Mouse (Mus musculus) neural tube, embryonic 13.5 days (tissue): ENCODE measurements around the gene Atp6v1g2. TPM values are rescaled to one million over a fixed set of nuclear protein-coding genes. Genes with fewer than 3 reads are reported as not detected.
A peak's percentile ranks its signal among the peaks of the same experiment; 100 is the strongest.

Source experiments
- ATAC-seq: fragments of 200-750 bp; cut with Nextera tagmentation; 2 replicates; pipeline ENCODE4 v1.8.0; 2017; ENCODE audit warnings: low read depth, mild to moderate bottlenecking, moderate TSS enrichment, moderate library complexity
- H3K27ac ChIP-seq: fragments of 300-500 bp; sonication (generic); replicated peaks from 2 replicates; pipeline ENCODE4 v1.5.1; 2015; ENCODE audit warnings: moderate library complexity, mild to moderate bottlenecking, inconsistent platforms
- H3K27me3 ChIP-seq: fragments of 300-500 bp; sonication (generic); 2 replicates; pipeline ENCODE4 v1.6.1; 2015; ENCODE audit warnings: mild to moderate bottlenecking, inconsistent platforms
- H3K36me3 ChIP-seq: fragments of 300-500 bp; sonication (generic); 2 replicates; pipeline ENCODE4 v1.6.1; 2015; ENCODE audit warnings: mild to moderate bottlenecking, inconsistent platforms
- H3K4me1 ChIP-seq: fragments of 300-500 bp; sonication (generic); replicated peaks from 2 replicates; pipeline ENCODE4 v1.6.1; 2015; ENCODE audit warnings: inconsistent platforms
- H3K4me2 ChIP-seq: fragments of 300-500 bp; sonication (generic); 2 replicates; pipeline ENCODE4 v1.6.1; 2015; ENCODE audit warnings: inconsistent platforms, mild to moderate bottlenecking, moderate library complexity
- H3K4me3 ChIP-seq: fragments of 300-500 bp; sonication (generic); 2 replicates; pipeline ENCODE4 v1.5.1; 2015; ENCODE audit warnings: mild to moderate bottlenecking, inconsistent platforms
- H3K9ac ChIP-seq: fragments of 300-500 bp; sonication (generic); 2 replicates; pipeline ENCODE4 v1.6.1; 2015; ENCODE audit warnings: moderate library complexity, mild to moderate bottlenecking, inconsistent platforms
- H3K9me3 ChIP-seq: fragments of 300-500 bp; sonication (generic); 2 replicates; pipeline ENCODE4 v1.6.1; 2016; ENCODE audit warnings: inconsistent platforms
- WGBS: fragments of 180-500 bp; shearing (Covaris S2); methylation state at CpG from one replicate; pipeline ENCODE4 v1.1.7; 2015; 5-methylcytosine and 5-hydroxymethylcytosine counted together
- polyA plus RNA-seq: library from polyadenylated mRNA; unstranded; fragments of >200 nt; fragmentation: Nextera tagmentation; extraction: Ambion mirVana; gene quantifications from 2 replicates; pipeline ENCODE4 v1.2.1, GENCODE M21; 2015

Atp6v1g2 gene
- polyA plus RNA-seq, 1 experiment from 2014 or later = 58.9 TPM

GRCm38 (mm10) chr17:35205380-35205769 lies 28.1 kb upstream of the Atp6v1g2 start:
- H3K27me3 ChIP-seq = peaks cover 45% of the 10 kb centered on the region
- peak overlapping the region; percentile 14; the same call in 1 of the 2 replicates for H3K9ac ChIP-seq
- no peak overlapping the region for H3K4me3 ChIP-seq
- H3K4me1 ChIP-seq = no peaks in the 10 kb centered on the region
- no peaks in the 10 kb centered on the region for H3K36me3 ChIP-seq
- ATAC-seq = no peak
- 60% methylated on average over 10 of the region's 10 CpGs for whole genome bisulfite sequencing
- no peak overlapping the region for H3K4me2 ChIP-seq
- H3K9me3 ChIP-seq = no peaks in the 10 kb centered on the region
- H3K27ac ChIP-seq = no peak overlapping the region

- Histone ChIP-seq H3K36me3 (no peaks in the 10 kb centered on the region), H3K4me3 (no peak overlapping the region), H3K4me1 (no peaks in the 10 kb centered on the region), H3K27me3 (peaks cover 6% of the 10 kb centered on the region; the same call in 1 of the 2 replicates), H3K27ac (no peak overlapping the region), H3K4me2 (no peak overlapping the region), H3K9ac (no peak overlapping the region), H3K9me3 (no peaks in the 10 kb centered on the region)
- WGBS = 79% methylated on average over 12 of the region's 12 CpGs
- no peak for ATAC-seq
These were observed 23.5 kb upstream of the Atp6v1g2 start for GRCm38 (mm10) chr17:35209785-35210535.

GRCm38 (mm10) chr17:35210593-35210992 lies 22.9 kb upstream of the Atp6v1g2 start:
- H3K27ac ChIP-seq = no peak overlapping the region
- no peaks in the 10 kb centered on the region for H3K27me3 ChIP-seq
- H3K9me3 ChIP-seq = no peaks in the 10 kb centered on the region
- 76% methylated on average over 3 of the region's 3 CpGs for WGBS
- no peak overlapping the region for H3K4me3 ChIP-seq
- H3K9ac ChIP-seq = no peak overlapping the region
- no peaks in the 10 kb centered on the region for H3K4me1 ChIP-seq
- H3K36me3 ChIP-seq = no peaks in the 10 kb centered on the region
- no peak overlapping the region for H3K4me2 ChIP-seq
- ATAC-seq = no peak

- 92% methylated on average over 5 of the region's 5 CpGs for WGBS
- Histone ChIP-seq H3K27ac (no peak overlapping the region), H3K4me3 (no peak overlapping the region), H3K9ac (no peak overlapping the region), H3K4me1 (no peaks in the 10 kb centered on the region), H3K36me3 (no peaks in the 10 kb centered on the region), H3K27me3 (no peaks in the 10 kb centered on the region), H3K9me3 (no peaks in the 10 kb centered on the region), H3K4me2 (no peak overlapping the region)
- no peak for ATAC-seq
These were observed 20.4 kb upstream of the Atp6v1g2 start for GRCm38 (mm10) chr17:35213071-35213470.

GRCm38 (mm10) chr17:35218516-35219193 lies 14.8 kb upstream of the Atp6v1g2 start:
- Histone ChIP-seq H3K4me3 (no peak overlapping the region), H3K9ac (no peak overlapping the region), H3K27me3 (no peaks in the 10 kb centered on the region), H3K27ac (no peak overlapping the region), H3K4me2 (no peak overlapping the region), H3K9me3 (no peaks in the 10 kb centered on the region), H3K4me1 (no peaks in the 10 kb centered on the region), H3K36me3 (peaks cover 36% of the 10 kb centered on the region)
- no peak for ATAC-seq
- 86% methylated on average over 18 of the region's 18 CpGs for WGBS

- Histone ChIP-seq H3K27me3 (no peaks in the 10 kb centered on the region), H3K4me2 (no peak overlapping the region), H3K36me3 (peaks cover 36% of the 10 kb centered on the region), H3K9me3 (no peaks in the 10 kb centered on the region), H3K4me1 (no peaks in the 10 kb centered on the region), H3K4me3 (no peak overlapping the region), H3K27ac (no peak overlapping the region), H3K9ac (no peak overlapping the region)
- ATAC-seq = no peak
- WGBS = 86% methylated on average over 6 of the region's 6 CpGs
These were observed 13.8 kb upstream of the Atp6v1g2 start for GRCm38 (mm10) chr17:35219601-35220041.

GRCm38 (mm10) chr17:35220156-35220952 lies 13.1 kb upstream of the Atp6v1g2 start, which contains the start of gene Gm16181:
Gene Gm16181 (plus strand): TSS chr17:35220834.
- no peak within 1 kb of the TSS for H3K4me2 ChIP-seq
- no peaks in the 10 kb centered on the region for H3K9me3 ChIP-seq
- no peaks in the 10 kb centered on the region for H3K4me1 ChIP-seq
- peaks cover 42% of the 10 kb centered on the region for H3K36me3 ChIP-seq
- H3K27me3 ChIP-seq = no peaks in the 10 kb centered on the region
- WGBS = 81% methylated on average over 28 of the region's 28 CpGs
- no peak within 1 kb of the TSS for H3K27ac ChIP-seq
- ATAC-seq = no peak
- H3K9ac ChIP-seq = no peak within 1 kb of the TSS
- H3K4me3 ChIP-seq = no peak within 1 kb of the TSS

GRCm38 (mm10) chr17:35222299-35222698 lies 11.2 kb upstream of the Atp6v1g2 start:
- 78% methylated on average over 6 of the region's 6 CpGs for WGBS
- H3K9me3 ChIP-seq = no peaks in the 10 kb centered on the region
- H3K4me2 ChIP-seq = no peak overlapping the region
- no peak overlapping the region for H3K9ac ChIP-seq
- no peaks in the 10 kb centered on the region for H3K4me1 ChIP-seq
- H3K4me3 ChIP-seq = no peak overlapping the region
- H3K27me3 ChIP-seq = no peaks in the 10 kb centered on the region
- H3K27ac ChIP-seq = no peak overlapping the region
- peaks cover 52% of the 10 kb centered on the region for H3K36me3 ChIP-seq
- ATAC-seq = no peak

GRCm38 (mm10) chr17:35224641-35225040 lies 8.8 kb upstream of the Atp6v1g2 start:
- H3K4me2 ChIP-seq = no peak overlapping the region
- H3K9me3 ChIP-seq = no peaks in the 10 kb centered on the region
- no peaks in the 10 kb centered on the region for H3K27me3 ChIP-seq
- no peak overlapping the region for H3K27ac ChIP-seq
- 91% methylated on average over 4 of the region's 4 CpGs for WGBS
- H3K36me3 ChIP-seq = peaks cover 70% of the 10 kb centered on the region
- ATAC-seq = no peak
- no peak overlapping the region for H3K9ac ChIP-seq
- no peaks in the 10 kb centered on the region for H3K4me1 ChIP-seq
- H3K4me3 ChIP-seq = no peak overlapping the region

- no peak overlapping the region for H3K4me3 ChIP-seq
- peaks cover 70% of the 10 kb centered on the region for H3K36me3 ChIP-seq
- H3K27me3 ChIP-seq = no peaks in the 10 kb centered on the region
- 95% methylated on average over 5 of the region's 5 CpGs for WGBS
- H3K4me2 ChIP-seq = no peak overlapping the region
- ATAC-seq = no peak
- H3K9me3 ChIP-seq = no peaks in the 10 kb centered on the region
- H3K9ac ChIP-seq = no peak overlapping the region
- H3K27ac ChIP-seq = no peak overlapping the region
- no peaks in the 10 kb centered on the region for H3K4me1 ChIP-seq
These were observed 8.0 kb upstream of the Atp6v1g2 start for GRCm38 (mm10) chr17:35225456-35225855.

GRCm38 (mm10) chr17:35226561-35227046 lies 6.9 kb upstream of the Atp6v1g2 start:
- Histone ChIP-seq H3K4me2 (no peak overlapping the region), H3K27ac (no peak overlapping the region), H3K9me3 (no peaks in the 10 kb centered on the region), H3K4me3 (no peak overlapping the region), H3K27me3 (no peaks in the 10 kb centered on the region), H3K4me1 (peaks cover under 1% of the 10 kb centered on the region; the same call in 1 of the 2 replicates), H3K9ac (no peak overlapping the region), H3K36me3 (peaks cover 71% of the 10 kb centered on the region)
- no peak for ATAC-seq
- WGBS = 91% methylated on average over 14 of the region's 14 CpGs

- Histone ChIP-seq H3K27ac (no peak overlapping the region), H3K9ac (peak overlapping the region; percentile 42; the same call in 1 of the 2 replicates), H3K4me1 (peaks cover 31% of the 10 kb centered on the region), H3K27me3 (no peaks in the 10 kb centered on the region), H3K4me3 (no peak overlapping the region), H3K9me3 (no peaks in the 10 kb centered on the region), H3K36me3 (peaks cover 52% of the 10 kb centered on the region), H3K4me2 (no peak overlapping the region)
- WGBS = 95% methylated on average over 10 of the region's 10 CpGs
- no peak for ATAC-seq
These were observed 2.4 kb upstream of the Atp6v1g2 start for GRCm38 (mm10) chr17:35231022-35231421.
